Mouse (Mus musculus) forebrain, embryonic 16.5 days (tissue): Measurements from ENCODE around the gene Slc6a2. TPM values are rescaled to one million over a fixed set of nuclear protein-coding genes. Genes with fewer than 3 reads are reported as not detected.

ENCODE experiments used
- ATAC-seq: fragments of 200-750 bp; cut with Nextera tagmentation; 2 replicates; pipeline ENCODE4 v1.8.0; 2017; ENCODE audit warnings: mild to moderate bottlenecking, moderate library complexity
- H3K27ac ChIP-seq: fragments of 300-500 bp; sonication (generic); 2 replicates; pipeline ENCODE4 v1.5.1; 2014; ENCODE audit warnings: low read length, control low read depth
- H3K27me3 ChIP-seq: fragments of 300-500 bp; sonication (generic); replicated peaks from 2 replicates; pipeline ENCODE4 v1.6.1; 2014; ENCODE audit warnings: low read length; ENCODE audit not compliant: control insufficient read depth, insufficient read depth
- H3K36me3 ChIP-seq: fragments of 300-500 bp; sonication (generic); 2 replicates; pipeline ENCODE4 v1.6.1; 2014; ENCODE audit not compliant: control insufficient read depth, insufficient read depth
- H3K4me1 ChIP-seq: fragments of 300-500 bp; sonication (generic); replicated peaks from 2 replicates; pipeline ENCODE4 v1.6.1; 2014; ENCODE audit warnings: low read length; ENCODE audit not compliant: control insufficient read depth, insufficient read depth
- H3K4me2 ChIP-seq: fragments of 300-500 bp; sonication (generic); 2 replicates; pipeline ENCODE4 v1.6.1; 2014; ENCODE audit warnings: mild to moderate bottlenecking, low read length, control low read depth
- H3K4me3 ChIP-seq: fragments of 300-500 bp; sonication (generic); replicated peaks from 2 replicates; pipeline ENCODE4 v1.5.1; 2014; ENCODE audit warnings: mild to moderate bottlenecking, low read length, control low read depth
- H3K9ac ChIP-seq: fragments of 300-500 bp; sonication (generic); replicated peaks from 2 replicates; pipeline ENCODE4 v1.6.1; 2014; ENCODE audit warnings: low read depth, low read length, control low read depth
- H3K9me3 ChIP-seq: fragments of 300-500 bp; sonication (generic); 2 replicates; pipeline ENCODE4 v1.6.1; 2016; ENCODE audit warnings: low read length; ENCODE audit not compliant: control insufficient read depth
- WGBS: fragments of 180-500 bp; shearing (Covaris S2); extraction: QIAGEN DNeasy Blood & Tissue Kit; methylation state at CpG from one replicate; pipeline ENCODE4 v1.1.7; 2014; 5-methylcytosine and 5-hydroxymethylcytosine counted together
- microRNA-seq: library from miRNA; unstranded; fragments of <30 nt; microRNA quantifications from one replicate; pipeline ENCODE4, GENCODE M21; 2017
- polyA plus RNA-seq: library from polyadenylated mRNA; unstranded; fragments of >200 nt; fragmentation: Nextera tagmentation; extraction: Ambion mirVana; gene quantifications from 2 replicates; pipeline ENCODE4 v1.2.1, GENCODE M21; 2015

Gene Slc6a2
- polyA plus RNA-seq, 1 experiment from 2014 or later: not detected

DNA sequence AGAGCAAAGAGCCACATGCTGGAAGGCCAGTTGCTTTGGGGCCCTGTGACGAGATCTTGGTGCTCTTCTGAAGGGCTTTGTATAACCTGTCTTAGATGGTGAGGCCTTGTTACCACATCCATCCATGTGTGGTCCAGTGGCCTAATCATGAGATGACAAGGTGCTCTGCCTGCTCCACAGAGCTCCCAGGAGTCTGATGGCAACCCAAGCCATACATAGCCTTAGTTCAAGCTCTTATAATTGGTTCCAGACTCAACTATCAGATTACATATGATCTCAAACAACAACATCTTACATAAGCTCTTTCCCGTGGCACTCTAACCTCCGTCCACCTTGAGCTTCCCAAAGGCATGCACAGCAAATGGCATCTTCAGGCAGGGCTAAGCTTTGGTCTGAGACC lies 88.2 kb downstream of the Slc6a2 start, which contains the start of gene Ces1a:
TSS of gene Ces1a (minus strand) at position 101 of the 400 bp plus-strand sequence.
- H3K36me3 ChIP-seq: no peaks in the 10 kb centered on the region
- no peaks in the 10 kb centered on the region for H3K9me3 ChIP-seq
- no peak within 1 kb of the TSS for H3K27ac ChIP-seq
- no peak within 1 kb of the TSS for H3K4me2 ChIP-seq
- H3K4me3 ChIP-seq: no peak within 1 kb of the TSS
- 81% methylated on average over 3 of the region's 3 CpGs for WGBS
- no peaks in the 10 kb centered on the region for H3K4me1 ChIP-seq
- no peak for ATAC-seq
- no peaks in the 10 kb centered on the region for H3K27me3 ChIP-seq
- no peak within 1 kb of the TSS for H3K9ac ChIP-seq

GRCm38 (mm10) chr8:93048510-93049416 lies 88.9 kb downstream of the Slc6a2 start:
- WGBS: 69% methylated on average over 4 of the region's 4 CpGs
- no peaks in the 10 kb centered on the region for H3K36me3 ChIP-seq
- H3K4me2 ChIP-seq: no peak overlapping the region
- no peaks in the 10 kb centered on the region for H3K27me3 ChIP-seq
- no peak overlapping the region for H3K9ac ChIP-seq
- no peak overlapping the region for H3K27ac ChIP-seq
- no peaks in the 10 kb centered on the region for H3K4me1 ChIP-seq
- H3K4me3 ChIP-seq: no peak overlapping the region
- no peaks in the 10 kb centered on the region for H3K9me3 ChIP-seq
- no peak for ATAC-seq

Small RNA genes within 50 kb of the gene (microRNA-seq; reads per million reads assigned to microRNA genes)
- not detected for gene Gm22151

Other genes with a start within 250 kb of the Slc6a2 start
- gene Mmp2, start 132.8 kb upstream of the Slc6a2 start, polyA plus RNA-seq: 10.3 and 16.8 TPM in 2 replicates
- 5.5 and 7.3 TPM in 2 replicates for gene Lpcat2, start 104.7 kb upstream of the Slc6a2 start, polyA plus RNA-seq
- 0.25 TPM in 1 of 2 replicates, not detected in the other for gene Capns2, start 58.7 kb upstream of the Slc6a2 start, polyA plus RNA-seq
- not detected in 2 replicates for gene Ces1a, start 88.1 kb downstream of the Slc6a2 start, polyA plus RNA-seq
- gene Ces1b, start 119.9 kb downstream of the Slc6a2 start, polyA plus RNA-seq: not detected in 2 replicates
- not detected in 2 replicates for gene Ces1c, start 171.2 kb downstream of the Slc6a2 start, polyA plus RNA-seq
- gene Ces1d, start 237.8 kb downstream of the Slc6a2 start, polyA plus RNA-seq: 0.22 and 0.40 TPM in 2 replicates